Mouse (Mus musculus) spleen, postnatal 0 days (tissue): Measurements from ENCODE around the gene Sbsn. TPM values are rescaled to one million over a fixed set of nuclear protein-coding genes. Genes with fewer than 3 reads are reported as not detected.

Experiments
- polyA plus RNA-seq: library from polyadenylated mRNA; unstranded; fragments of >200 nt; fragmentation: Nextera tagmentation; extraction: Ambion mirVana; gene quantifications from 2 replicates; pipeline ENCODE4 v1.2.1, GENCODE M21; 2015

Sbsn gene
- polyA plus RNA-seq = 2.2 and 4.9 TPM in 2 replicates

DNA sequence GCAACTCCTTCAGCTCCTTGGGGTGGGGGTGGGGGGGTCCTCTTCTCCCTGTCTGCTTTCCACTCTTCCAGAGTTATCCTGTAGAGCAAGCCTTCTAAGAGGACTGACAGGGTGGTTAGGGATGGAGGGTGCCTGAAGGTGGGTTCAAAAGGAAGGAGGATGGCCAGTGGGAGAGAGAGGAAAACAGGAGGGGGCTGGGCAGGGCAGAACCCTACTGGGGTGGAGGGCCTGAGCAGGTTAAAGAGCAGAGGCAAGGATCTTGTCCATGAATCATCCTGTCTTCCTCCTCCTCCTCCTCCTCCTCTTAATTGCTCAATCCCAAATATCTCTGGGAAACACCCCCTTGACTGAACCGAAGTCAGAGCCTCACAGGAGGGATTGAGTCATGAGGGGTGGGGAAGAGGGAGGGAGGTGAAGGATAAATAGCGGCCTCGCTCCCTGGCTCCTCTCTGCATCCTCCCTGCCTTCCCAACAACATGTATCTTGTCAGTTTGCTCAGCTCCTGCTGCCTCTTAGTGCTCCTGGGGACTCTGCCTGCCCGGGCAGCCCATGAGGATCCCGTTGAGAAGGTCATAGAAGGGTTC, at the start of gene Sbsn:
TSS of gene Sbsn (plus strand) at position 386 of the 584 bp plus-strand sequence.

DNA sequence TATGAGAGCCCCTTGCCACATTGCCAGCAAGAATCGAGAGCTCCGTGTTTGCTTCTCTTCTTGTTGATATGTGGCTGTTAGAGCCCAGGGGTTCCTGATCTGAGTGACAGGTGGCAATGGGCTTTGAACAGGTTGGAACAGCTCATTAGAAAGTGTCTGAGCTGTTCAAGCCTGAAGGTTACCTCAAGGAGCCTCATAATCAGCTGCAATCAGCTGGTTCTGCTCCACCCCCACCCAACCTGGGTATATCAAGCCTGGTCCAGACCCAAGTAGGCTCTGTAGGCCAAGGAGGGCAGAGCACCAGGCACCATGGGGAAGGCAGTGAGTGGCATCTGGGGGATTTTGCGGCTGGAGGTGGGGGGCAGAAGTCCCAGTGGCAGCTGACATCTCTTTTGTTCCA, 39.3 kb upstream of the Sbsn start, which contains the start of gene Atp4a:
TSS of gene Atp4a (plus strand) at position 268 of the 400 bp plus-strand sequence.

DNA sequence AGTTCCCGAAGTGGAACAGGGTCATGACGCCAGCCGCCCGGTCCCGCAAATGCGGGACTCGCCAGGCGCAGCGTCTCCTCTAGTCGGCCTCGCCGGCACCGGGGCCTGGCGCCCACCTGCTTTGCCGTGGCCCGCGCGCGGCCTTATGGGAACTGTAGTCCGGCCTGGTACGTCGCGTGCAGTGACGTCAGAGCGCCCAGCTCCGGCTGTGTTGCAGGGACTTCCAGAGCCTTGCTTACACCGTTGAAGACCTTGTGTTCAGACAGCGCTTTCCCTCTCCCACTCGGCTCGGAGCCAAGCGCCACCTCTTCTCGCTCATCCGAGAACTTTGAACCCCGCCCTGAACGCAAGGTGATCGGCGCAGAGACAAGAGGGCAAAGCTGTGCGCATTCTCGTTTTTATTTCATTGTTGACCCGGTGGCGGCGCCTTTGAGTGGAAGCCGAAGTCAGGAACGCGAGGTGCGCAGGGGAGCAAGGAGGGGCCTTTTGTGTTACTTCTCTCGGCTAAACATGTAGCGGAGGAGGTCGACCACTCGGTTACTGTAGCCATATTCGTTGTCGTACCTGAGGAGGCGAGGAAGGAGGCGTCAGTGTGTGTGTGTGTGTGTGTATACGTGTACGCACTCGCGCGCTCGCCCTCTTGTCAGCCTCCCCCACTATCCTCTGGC, 21.7 kb upstream of the Sbsn start, which contains the start of gene Tmem147:
TSS of gene Tmem147 (minus strand) at position 145 of the 668 bp plus-strand sequence.

DNA sequence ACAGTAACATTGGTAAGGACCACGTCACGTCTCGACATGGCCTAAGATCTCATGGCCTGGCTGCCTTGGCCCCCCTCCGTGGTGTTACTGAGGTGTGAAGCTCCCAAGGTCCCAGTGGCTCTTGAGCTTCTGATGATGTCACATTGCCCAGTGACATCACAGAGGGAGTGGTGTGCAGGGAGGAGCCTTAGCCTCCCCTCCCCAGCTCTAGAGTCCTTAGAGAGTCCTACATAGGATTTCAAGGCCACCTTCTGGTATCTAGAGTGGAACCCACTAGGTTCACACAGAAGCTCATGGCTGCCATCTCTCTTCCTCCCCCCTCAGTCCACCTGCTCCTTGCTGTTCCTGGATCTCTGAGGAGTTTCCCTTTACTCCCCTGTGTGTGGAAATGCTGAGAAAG, 7.7 kb upstream of the Sbsn start, which contains the start of gene Gapdhs:
TSS of gene Gapdhs (minus strand) at position 65 of the 400 bp plus-strand sequence.

DNA sequence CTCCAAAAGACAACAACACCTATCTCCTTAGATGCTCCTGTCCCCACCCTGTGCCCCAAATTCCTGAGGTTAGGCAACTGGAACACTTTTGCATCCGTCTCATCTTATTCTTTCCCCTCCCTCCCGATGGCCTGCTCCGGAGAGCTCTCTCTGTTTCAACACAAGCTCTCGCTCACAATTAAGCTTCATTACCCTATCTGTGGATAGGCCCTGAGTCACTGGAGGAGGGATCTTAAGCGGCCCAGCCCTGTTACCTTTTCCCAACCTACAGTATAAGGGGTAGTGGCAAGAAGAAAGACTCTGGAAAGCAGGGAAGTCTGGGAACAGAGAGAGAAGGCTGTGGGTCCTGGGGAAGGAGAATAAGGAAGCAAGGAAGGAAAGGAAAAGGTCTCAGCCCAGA, 12.2 kb downstream of the Sbsn start, which contains the start of gene Dmkn:
TSS of gene Dmkn (plus strand) at position 301 of the 400 bp plus-strand sequence.

DNA sequence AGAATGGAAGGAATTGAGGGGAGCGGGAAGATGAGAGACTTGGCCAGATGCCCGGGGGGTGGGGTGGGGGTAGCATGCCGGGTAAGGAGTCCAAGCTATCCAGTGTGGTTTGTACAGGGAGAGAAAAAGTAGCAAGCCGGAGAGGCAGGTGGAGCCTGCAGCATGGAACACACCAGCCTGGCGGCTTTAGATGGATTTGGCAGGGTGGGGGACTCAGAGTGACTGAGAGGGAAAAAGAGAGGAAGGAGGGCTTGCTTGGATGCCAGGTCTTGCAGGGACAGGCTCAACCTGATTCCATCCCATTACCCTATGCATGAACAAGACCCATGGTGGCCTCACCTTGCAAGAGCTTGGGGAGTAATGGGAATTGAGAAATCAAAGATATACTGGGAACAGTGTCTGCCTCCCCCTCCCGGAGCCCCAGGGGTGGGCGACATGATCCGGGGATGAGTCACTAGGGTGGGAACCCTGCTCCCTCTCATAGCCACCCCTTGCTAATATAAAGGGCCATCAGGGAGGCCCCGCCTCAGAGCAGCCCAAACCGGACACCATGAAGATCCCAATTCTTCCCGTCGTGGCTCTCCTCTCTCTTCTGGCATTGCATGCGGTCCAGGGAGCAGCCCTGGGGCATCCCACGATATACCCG, 36.2 kb downstream of the Sbsn start, which contains the start of gene Krtdap:
TSS of gene Krtdap (plus strand) at position 520 of the 646 bp plus-strand sequence.

Other genes with a start within 250 kb of the Sbsn start
- 3.5 TPM in 2 replicates for gene Arhgap33, start 216.4 kb upstream of the Sbsn start, polyA plus RNA-seq
- 14.6 and 14.7 TPM in 2 replicates for gene Hspb6, start 199.3 kb upstream of the Sbsn start, polyA plus RNA-seq
- gene Proser3, start 199.2 kb upstream of the Sbsn start, polyA plus RNA-seq = 2.5 and 3.4 TPM in 2 replicates
- 38.8 and 42.2 TPM in 2 replicates for gene Lin37, start 191.6 kb upstream of the Sbsn start, polyA plus RNA-seq
- gene U2af1l4, start 188.2 kb upstream of the Sbsn start, polyA plus RNA-seq = 61.2 and 70.3 TPM in 2 replicates
- gene Gm49396, start 188.1 kb upstream of the Sbsn start, polyA plus RNA-seq = 4.4 and 4.9 TPM in 2 replicates
- gene Psenen, start 187.8 kb upstream of the Sbsn start, polyA plus RNA-seq = 105 and 115 TPM in 2 replicates
- gene Igflr1, start 186.0 kb upstream of the Sbsn start, polyA plus RNA-seq = 2.4 and 2.9 TPM in 2 replicates
- 6.0 and 8.5 TPM in 2 replicates for gene Kmt2b, start 162.7 kb upstream of the Sbsn start, polyA plus RNA-seq
- gene Zbtb32, start 152.6 kb upstream of the Sbsn start, polyA plus RNA-seq = 0.21 and 0.22 TPM in 2 replicates
- 0.15 and 0.19 TPM in 2 replicates for gene Upk1a, start 138.6 kb upstream of the Sbsn start, polyA plus RNA-seq
- gene Cox6b1, start 125.3 kb upstream of the Sbsn start, polyA plus RNA-seq = 695 and 741 TPM in 2 replicates
- not detected in 2 replicates for gene Etv2, start 115.6 kb upstream of the Sbsn start, polyA plus RNA-seq
- gene Rbm42, start 101.2 kb upstream of the Sbsn start, polyA plus RNA-seq = 69.8 and 70.7 TPM in 2 replicates
- 41.0 and 45.0 TPM in 2 replicates for gene Haus5, start 86.5 kb upstream of the Sbsn start, polyA plus RNA-seq
- gene Pmis2, start 79.9 kb upstream of the Sbsn start, polyA plus RNA-seq = not detected in 2 replicates
- gene 2200002J24Rik, start 52.5 kb upstream of the Sbsn start, polyA plus RNA-seq = 0.49 and 1.6 TPM in 2 replicates
- gene Atp4a, start 39.3 kb upstream of the Sbsn start, polyA plus RNA-seq = 1.3 and 1.6 TPM in 2 replicates
- 128 and 142 TPM in 2 replicates for gene Tmem147, start 21.9 kb upstream of the Sbsn start, polyA plus RNA-seq
- gene Gapdhs, start 7.8 kb upstream of the Sbsn start, polyA plus RNA-seq = 0.25 and 0.27 TPM in 2 replicates
- 25.5 and 26.9 TPM in 2 replicates for gene Dmkn, start 12.3 kb downstream of the Sbsn start, polyA plus RNA-seq
- 1.9 and 2.6 TPM in 2 replicates for gene Krtdap, start 36.4 kb downstream of the Sbsn start, polyA plus RNA-seq
- 1.7 and 2.7 TPM in 2 replicates for gene Ffar2, start 72.3 kb downstream of the Sbsn start, polyA plus RNA-seq
- not detected in 2 replicates for gene Ffar3, start 104.7 kb downstream of the Sbsn start, polyA plus RNA-seq
- gene Ffar1, start 110.1 kb downstream of the Sbsn start, polyA plus RNA-seq = 0.18 and 0.27 TPM in 2 replicates
- gene Cd22, start 128.9 kb downstream of the Sbsn start, polyA plus RNA-seq = 3.1 and 3.2 TPM in 2 replicates
- gene Mag, start 163.4 kb downstream of the Sbsn start, polyA plus RNA-seq = 0.58 and 0.81 TPM in 2 replicates
- gene Hamp2, start 173.2 kb downstream of the Sbsn start, polyA plus RNA-seq = not detected in 2 replicates
- not detected in 2 replicates for gene Hamp, start 192.6 kb downstream of the Sbsn start, polyA plus RNA-seq
- 17.9 and 18.0 TPM in 2 replicates for gene Usf2, start 205.3 kb downstream of the Sbsn start, polyA plus RNA-seq
- 3.7 and 4.4 TPM in 2 replicates for gene Lsr, start 222.0 kb downstream of the Sbsn start, polyA plus RNA-seq
- gene Fam187b, start 222.3 kb downstream of the Sbsn start, polyA plus RNA-seq = 0.67 and 0.72 TPM in 2 replicates